Mouse (Mus musculus) lung, postnatal 10 days (tissue): ENCODE results near the gene Grm4.

Experiments used
- DNase-seq: peaks from one replicate; pipeline ENCODE4 v3.0.0; 2021

Gene Grm4

DNA sequence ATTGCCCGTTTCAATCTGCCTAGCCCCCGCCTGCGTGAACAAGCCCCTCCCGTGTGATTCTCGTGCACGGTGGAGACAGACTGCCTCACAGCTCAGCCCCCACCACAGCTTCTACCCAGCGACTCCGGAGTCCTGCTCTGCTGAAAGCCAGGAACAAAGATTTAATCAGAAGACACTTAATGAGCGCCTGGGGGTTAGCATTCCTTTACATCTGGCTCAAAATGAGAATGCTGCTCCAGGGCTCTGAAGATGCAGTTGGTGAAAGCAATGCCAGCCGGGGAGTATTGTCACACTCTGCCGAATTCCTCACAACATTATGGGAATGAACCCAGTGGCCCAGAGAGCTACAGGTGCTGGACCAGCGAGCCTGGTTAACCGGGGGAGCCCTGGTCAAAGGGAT is 85.4 kb downstream of the Grm4 start:
- no peak for DNase-seq

DNA sequence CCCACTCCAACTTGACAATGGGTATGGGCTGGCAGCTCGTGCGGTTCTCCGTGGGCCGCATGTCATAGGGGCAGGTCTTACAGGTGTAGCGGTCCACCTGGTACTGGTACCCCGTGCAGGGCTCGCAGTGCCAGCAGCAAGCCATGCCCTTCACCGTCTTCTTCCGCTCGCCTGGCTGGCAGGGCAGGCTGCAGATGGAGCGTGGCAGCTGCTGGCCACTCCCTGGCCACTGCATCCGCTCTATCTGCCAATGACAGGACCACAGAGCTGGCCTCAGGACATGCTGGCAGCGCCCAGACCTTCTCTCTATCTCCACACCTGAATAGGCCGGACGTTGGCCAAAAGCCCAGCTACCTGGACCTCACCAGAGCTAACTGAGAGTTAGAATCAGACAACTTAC is 86.0 kb downstream of the Grm4 start:
- no peak for DNase-seq

DNA sequence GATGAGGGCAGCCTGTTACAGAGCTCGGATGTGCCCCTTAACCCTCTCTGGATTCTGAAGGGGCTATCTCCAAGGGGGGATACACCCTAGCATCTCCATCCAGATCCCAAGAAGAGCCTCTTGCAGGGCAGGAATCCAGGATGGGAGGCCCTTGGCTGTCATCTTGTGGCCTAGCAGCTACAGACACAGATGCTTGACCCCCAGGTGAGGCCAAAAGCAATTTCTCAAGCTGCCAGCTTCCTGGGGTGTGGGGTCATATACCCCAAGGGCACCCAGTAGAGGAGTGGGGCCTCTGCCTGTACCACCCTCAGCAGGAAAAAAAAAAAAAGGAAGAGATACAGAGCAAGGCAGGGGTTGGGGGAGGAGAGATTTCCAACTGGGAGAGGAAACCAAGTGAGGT is 87.1 kb downstream of the Grm4 start:
- no peak for DNase-seq

DNA sequence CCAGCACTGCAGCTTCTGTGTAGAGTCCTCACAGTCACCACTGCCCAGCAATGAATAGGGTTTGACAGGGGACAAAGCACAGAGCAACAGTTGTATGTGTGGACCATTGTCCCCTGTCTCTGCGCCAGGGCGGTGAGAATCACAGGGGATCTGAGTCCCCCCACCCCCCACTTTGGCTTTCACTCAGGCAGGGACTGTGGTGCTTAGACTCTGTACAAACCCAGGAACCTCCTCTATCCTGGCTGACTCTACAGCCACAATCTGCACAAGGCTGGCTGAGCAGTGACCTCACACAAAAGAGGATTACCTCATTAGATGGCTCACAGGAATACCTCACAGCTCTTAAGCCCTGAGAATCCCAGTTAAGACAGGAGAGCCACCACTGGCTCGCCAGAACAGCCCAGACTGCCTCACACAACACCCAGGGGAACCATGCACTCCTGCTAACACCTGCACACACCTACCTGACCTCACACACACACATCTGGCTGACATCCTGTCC is 88.0 kb downstream of the Grm4 start:
- DNase-seq, result no peak

DNA sequence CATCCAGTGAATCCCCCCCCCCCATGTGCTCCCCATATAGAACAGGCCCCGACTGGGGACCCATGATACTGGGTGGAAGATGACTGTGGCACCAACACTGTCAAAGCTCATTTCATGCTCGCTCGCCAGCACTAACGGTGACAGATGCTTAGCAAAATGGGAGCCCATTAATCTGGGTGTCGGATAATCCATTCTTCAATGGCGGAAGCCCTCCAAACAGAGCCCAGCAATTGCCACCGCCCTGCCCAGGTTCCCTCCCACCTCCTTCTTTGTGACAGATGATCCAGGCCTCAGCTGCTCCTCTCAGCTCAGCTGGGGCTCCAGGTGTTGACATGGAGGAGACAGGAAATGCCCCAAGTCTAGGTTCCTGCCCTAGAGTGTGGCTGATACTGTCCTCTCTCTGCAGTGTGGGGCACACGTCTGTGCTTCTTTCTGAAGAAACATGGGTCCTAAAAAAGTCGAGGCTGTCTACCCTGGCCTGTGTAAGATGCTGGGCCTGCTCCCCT is 89.0 kb downstream of the Grm4 start:
- no peak for DNase-seq

DNA sequence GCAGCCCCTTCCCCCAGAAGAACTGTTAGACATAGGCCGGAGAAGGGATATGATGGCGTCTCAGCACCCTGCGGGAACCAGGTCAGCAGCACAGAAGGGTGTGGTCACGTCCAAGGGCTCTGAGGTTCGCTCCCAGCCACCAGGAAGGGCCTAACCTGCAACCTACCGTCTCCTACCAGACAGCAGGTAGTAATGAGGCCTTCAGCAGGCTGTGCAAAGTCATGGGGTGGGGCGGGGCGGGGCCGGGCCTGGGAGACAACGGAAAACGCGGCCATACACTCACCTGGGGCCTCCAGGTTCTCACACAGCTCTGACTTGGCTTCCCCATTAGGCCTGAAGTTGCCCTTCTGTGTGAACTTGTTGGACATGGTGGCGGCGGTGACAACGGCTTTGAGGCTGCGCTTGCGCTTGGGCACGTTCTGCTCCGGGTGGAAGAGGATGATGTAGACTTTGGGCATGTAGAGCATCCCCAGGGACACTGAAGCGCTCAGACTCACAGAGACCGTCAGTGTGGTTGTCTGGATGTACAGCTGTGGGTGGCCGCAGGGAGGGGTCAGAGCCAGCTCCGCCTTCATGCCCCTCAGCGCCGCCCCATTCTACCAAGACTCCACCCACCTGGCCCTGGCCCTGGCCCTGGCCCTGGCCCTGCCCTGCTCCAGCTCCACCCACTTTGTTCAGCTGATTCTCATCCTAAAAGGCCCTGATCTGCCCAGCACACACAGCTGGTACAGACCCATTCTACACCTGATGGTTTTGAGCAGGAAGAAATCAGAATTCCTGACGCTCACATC is 90.0 kb downstream of the Grm4 start:
- DNase-seq, result no peak

DNA sequence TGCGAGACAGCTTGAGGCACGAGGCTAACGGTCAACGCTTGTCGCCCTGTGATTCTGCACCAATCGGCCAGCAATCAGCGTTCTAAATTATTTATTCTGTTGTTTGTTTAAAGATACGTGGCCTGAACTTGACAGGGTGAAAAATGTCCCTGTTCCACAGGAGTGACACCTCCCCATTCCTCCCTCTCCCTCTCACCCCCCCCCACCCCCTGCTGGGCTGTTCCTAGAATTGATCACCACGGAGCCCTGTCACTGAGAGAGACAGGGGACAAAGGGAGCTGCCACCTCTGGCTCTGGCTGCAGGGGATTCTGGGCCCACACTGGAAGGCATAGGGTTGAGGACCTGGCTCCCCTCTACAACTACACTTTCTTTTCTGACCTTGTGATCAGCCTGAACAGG is 91.4 kb downstream of the Grm4 start:
- no peak for DNase-seq

DNA sequence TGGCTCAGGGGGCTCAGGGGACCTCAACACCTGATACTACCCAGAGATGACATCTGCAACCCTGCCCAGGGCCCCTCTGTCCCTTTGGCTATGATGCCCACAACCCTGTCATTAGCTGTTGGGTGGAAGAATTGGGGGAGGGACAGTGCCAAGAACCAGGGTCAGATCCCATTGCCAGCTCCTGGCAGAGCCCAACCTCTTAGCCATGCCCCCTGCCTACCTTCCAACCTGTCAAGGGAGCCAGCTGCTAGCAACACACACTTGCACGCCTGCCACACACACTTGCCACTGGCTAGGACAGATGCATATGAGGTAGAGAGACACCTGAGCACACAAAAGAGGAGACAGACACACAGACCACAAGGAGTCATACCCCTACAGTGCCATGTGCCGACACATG is 96.2 kb downstream of the Grm4 start:
- DNase-seq, result no peak

DNA sequence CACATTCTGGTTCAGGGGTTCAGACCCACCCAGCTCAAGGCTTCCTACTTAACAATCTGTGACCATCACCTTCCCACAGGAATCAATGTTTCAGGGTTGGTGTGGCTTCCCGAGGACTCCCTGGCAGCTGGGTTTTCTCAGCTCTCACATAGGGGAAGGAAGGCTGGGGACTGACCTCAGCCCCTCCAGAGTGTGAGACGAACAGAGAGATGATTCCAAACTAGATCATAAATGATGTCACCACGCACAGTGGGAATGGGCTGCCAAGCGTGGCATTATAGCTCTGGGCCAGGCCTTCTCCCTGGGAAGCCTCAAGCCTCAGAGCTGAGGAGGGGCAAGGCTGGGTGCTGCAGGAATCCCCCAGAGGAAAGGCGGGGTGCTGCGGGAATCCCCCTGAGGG is 96.8 kb downstream of the Grm4 start:
- DNase-seq, result peak; percentile 68

DNA sequence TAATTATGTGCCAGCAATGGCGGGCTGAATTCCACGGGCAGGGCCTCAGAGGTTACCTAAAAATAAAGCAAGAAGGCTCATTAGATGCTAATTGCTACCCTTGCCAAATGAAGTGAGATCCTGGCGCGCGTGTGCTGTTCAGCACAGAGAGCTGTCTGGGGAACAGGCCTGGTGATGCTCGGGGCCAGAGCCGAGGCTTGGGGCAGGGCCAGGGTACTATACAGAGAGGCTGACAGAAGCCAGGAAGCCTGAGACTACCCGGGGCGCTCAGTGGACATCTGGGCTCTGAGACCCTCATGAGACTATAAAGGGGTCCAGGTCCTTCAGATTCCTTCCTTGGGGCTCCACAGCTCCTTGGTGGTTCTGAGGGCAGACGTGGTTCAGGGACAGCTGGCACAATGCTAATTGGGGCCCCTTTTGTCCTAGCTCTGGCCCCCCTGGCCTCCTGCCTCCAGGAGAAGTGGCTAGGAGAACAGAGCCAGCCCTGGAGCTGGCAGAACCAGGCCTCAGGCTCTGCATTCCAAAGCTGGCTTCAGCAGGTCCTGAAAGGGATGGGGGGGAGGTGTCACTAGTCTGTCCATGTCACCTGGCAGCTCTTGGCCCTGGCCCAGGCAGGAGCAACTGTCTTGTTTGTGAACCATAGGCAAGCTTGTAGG is 98.3 kb downstream of the Grm4 start:
- DNase-seq, result peak; percentile 83

DNA sequence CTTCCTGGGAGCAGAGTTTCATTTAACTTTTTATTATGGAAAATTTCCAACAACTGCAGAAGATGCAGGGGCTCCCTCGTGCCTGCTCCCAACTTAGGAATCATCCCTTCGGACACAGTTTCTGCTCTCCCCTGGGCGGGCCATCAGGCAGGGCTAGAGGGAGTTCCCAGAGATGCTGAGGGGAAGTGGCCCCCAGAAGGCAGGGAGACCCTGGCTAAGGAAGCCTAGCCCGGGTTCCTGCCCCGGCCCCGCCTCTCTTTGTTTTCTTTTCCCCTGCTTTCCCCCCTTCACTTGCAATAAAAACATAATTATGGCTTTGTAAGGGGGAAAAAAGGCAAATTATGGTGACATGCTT is 98.9 kb downstream of the Grm4 start:
- no peak for DNase-seq

DNA sequence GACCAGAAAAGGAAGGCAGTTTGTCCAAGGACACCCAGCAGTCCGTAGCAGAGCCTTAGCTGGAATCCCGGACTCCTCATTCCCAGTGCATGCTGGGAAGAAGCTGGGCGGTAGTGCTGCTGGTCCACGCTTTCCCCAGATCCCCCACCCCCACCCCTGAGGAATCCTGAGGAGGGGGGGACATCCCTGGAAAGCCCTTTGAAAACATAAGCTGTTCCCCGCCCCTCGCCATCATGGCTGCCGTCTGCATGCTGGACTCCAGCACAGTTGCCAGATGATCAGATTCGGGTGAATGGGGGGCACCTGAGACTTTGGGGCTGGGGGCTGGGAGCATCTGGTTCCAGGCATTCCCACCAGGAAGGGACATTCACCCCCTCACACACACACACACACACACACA is 99.4 kb downstream of the Grm4 start:
- peak; percentile 15 for DNase-seq

DNA sequence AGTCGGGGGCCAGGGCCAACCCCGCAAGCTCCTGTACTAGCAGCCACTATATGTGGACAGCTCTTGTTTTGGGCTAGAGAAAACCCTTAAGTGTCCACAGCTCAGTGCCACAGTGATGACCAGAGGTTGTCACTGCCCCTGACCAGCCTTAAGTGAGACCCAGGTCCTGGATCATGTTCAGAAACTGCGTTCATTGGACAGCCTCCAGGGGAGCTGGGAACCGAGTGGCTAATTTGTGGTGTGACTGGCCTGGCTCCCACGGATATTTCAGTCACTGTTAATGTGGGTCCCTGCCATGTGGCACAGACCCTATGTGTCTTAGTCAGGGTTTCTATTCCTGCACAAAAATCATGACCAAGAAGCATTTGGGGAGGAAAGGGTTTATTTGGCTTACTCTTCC is 112.2 kb downstream of the Grm4 start:
- no peak for DNase-seq

DNA sequence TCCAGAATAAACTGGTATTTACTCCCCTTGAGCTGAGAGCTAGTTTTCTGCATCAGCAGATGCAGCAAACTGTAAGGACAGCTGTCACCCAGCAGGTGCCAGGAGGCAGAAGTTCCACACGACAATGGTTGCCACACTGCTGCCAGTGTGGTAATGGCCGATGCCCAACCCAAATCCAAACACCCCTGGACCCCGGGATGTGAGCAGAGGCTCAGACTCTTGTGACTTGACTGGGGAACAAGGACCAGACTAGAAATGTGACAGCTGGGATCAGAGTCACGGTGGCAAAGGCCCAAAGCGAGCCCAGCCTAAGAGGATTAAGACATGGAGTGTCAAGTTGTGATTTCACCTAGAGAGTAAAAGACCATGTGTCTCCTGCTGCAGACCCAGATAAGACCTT is 112.7 kb downstream of the Grm4 start:
- DNase-seq, result no peak

DNA sequence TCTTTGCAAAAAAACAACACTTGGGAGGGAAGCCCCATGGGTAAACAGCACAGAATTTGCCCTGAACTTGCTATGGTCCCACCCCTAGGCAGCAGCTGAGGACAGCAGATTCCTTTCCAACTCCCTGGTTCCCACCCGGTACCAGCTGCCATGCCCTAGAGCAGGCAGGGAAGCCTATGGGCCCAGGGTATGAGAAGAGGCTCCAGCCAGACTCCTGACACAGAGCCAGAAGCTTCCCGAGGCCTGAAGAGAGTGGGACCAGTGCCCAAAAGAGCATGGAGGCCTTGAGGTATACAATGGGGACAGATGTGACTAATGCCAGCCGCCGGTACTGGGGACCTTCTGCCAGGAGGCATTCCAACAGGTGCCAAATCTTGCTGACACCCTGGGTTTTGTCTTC is 114.2 kb downstream of the Grm4 start:
- no peak for DNase-seq

DNA sequence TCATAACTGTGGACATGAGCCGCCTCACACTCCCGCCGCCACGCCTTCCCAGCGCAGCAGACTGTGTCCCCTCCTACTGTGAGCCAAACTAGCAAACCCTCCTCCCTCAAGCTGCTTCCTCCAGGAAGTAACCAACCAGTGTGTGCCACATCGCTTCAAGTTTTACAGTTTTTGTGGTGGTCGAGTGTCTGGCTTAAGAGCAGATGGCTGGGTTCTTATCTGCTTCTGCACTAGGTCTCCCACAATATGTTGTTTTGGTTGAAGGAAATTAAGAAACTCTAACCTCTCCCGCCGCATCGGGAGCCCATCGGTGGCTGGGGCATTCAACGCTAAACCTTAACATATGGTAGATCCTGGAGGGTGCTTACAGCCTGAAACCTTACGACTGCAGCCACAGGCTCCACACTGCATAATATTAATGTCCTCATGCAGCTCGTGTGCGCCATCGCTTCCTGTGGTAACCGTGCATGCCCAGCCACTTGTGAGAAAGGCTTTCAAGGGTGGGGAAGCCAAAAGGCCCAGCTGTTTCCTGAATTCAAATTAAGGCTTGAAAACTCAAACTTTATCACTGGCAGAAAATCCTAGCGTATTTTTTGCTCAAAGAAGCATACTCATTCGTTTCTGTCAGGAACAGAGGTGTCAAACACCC is 115.7 kb downstream of the Grm4 start:
- no peak for DNase-seq

DNA sequence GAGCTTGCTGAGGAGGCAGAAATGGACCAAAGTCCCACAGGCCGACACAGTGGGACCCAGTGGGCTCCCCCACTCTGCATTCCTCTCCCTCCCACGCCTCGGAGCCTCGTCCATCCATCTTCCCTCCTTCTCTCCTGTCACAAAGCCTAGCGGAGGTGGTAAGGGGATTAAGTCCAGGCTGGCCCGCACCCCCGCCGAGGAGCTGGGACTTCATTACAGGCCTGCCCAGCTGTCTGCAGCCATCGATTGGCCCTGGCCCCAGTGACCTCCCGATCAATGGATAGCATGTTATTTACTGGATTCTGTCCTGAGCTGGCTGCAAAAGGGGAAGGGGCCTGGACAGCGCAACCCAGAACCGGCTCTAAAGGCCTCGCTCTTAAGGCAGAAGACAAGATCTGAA is 120.0 kb downstream of the Grm4 start:
- no peak for DNase-seq

DNA sequence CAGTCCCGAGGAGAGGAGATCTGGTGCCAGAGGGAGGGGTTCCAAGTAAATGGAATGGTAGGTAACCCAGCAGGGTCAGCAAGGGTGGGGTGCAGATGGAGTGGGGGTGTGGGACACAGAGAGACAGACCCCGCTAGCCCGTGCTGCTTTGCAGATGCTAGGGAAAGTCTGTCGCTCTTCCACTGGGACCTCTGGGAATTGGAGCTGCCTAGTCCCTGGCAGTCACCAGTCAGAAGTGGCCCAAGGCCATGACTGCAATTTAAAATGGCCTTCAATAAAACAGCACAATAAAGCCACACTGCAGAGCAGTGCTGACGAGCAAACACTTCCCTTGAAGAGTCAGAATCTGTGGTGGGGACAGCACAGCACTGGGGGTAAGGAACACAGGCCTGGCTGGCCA is 127.3 kb downstream of the Grm4 start:
- no peak for DNase-seq

DNA sequence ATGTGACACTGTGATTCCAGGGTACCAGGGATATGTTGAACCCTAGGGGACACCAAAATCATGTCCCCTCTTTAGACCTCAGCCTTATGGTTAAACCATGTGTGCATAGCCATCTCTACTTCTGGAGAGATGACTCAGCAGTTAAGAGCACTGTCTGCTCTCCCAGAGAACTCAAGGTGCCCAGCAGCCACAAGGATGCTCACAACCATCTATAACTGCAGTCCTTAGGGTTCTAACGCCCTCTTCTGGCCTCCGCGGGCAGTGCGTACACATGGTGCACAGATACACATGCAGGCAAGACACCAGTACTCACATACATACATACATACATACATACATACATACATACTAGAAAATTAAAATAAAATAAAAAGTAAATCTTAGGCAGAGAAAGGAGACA is 127.8 kb downstream of the Grm4 start:
- no peak for DNase-seq

DNA sequence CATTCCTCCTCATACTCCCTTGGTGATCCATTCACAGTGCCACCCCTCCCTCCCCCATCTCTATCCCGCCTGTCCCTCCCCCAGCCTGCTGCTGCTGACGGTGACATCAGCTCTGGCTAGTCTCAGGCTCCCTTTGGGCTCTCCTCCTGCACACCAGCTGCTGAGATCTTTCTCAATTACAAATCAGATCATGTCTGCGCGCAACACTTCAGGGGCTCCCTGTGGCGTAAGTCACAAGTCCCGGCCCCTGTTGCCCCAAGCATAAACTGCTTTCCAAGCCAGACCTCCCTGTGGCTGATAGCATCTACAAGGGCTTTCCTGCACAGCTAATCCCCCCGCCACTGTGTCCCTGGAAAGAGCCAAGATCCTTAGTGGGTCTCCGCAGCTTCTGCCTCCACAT is 128.3 kb downstream of the Grm4 start:
- peak; percentile 37 for DNase-seq

DNA sequence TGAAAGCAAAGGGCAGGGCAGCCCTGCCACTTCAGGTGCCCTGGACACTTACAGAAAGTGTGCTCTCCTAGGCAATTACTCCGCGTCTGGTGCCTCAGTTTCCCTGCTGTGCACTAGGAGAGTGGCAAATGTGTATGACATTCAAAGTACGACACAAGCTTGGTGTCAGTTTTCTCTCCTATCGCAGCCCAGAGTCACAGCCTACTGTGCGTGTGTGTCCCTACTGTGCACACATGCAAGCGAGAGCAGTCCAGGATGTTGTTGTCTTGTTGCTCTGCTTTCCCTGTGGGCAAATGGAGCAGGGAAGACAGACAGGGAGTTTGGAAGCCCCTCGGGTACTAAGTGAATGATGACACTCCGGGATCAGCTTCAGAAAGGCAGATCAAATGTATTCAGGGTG is 131.2 kb downstream of the Grm4 start:
- no peak for DNase-seq

DNA sequence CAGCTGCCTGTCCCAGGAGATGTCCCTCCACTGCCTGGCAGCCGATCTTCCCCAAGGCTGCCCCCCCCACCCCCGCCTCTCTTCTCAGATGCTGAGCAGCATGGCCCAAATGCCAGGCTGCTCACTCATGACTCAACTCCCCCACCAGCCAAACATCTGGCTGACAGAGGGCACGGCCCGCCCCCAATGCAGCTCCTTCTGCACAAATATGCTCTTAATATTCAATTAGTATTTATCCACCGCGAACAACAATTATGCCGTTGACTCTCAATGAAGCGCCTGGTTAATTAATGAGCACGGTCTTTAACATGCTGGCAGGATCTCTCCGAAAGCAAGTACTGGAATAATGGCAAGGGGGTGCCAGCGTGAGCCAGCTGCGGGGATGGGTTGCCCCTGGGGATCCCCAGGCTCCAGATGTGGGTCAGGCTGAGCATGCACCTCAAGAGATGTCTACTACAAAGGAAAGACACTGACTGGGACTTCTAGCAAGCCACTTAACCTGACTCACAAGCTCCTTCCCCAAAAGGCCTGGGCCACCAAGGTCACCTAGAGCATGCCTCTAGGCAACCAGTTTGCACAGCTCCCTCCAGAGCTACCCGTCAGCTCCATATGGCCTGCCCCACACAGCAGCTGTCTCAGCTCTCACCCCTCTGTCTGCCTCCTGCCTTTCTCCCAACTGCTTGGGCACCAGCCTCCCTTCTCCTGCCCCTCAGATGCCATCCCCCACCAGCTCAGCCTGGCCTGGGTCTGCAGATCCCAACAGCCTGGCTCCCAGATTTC is 131.8 kb downstream of the Grm4 start:
- DNase-seq, result no peak

DNA sequence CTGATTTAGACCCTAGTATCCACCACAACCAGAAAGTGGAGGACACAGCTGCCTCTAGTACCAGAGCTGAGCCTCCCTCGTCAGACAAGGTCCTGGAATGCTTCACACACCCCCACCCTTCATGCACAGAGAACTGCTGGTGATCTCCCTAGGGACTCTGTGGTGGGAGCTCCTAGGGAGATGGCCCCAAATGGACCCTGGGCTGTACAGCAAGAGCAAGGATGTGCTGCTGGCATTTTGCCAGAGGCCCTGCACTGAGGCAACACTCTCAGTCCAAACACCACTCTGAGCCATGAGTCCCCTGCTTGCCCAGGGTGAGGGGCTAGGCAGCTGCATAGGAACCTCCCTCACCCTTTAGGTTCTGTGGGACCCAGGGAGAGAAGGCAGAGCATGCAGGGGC is 134.8 kb downstream of the Grm4 start:
- DNase-seq, result peak; percentile 32
